Mouse (Mus musculus) olfactory bulb, adult 2 months (tissue): ENCODE data around the gene Gramd1a.

ENCODE experiments used
- CTCF ChIP-seq: fragments of 200-500 bp; IDR thresholded peaks from 2 replicates; pipeline ENCODE4 v1.5.1; 2012; ENCODE audit warnings: low read depth, mild to moderate bottlenecking, low read length, moderate library complexity; ENCODE audit not compliant: insufficient read depth
- POLR2A ChIP-seq: fragments of 200-500 bp; IDR thresholded peaks from 2 replicates; pipeline ENCODE4 v1.6.1; 2012; ENCODE audit warnings: mild to moderate bottlenecking, low read depth, low read length, moderate library complexity; ENCODE audit not compliant: insufficient read depth

DNA sequence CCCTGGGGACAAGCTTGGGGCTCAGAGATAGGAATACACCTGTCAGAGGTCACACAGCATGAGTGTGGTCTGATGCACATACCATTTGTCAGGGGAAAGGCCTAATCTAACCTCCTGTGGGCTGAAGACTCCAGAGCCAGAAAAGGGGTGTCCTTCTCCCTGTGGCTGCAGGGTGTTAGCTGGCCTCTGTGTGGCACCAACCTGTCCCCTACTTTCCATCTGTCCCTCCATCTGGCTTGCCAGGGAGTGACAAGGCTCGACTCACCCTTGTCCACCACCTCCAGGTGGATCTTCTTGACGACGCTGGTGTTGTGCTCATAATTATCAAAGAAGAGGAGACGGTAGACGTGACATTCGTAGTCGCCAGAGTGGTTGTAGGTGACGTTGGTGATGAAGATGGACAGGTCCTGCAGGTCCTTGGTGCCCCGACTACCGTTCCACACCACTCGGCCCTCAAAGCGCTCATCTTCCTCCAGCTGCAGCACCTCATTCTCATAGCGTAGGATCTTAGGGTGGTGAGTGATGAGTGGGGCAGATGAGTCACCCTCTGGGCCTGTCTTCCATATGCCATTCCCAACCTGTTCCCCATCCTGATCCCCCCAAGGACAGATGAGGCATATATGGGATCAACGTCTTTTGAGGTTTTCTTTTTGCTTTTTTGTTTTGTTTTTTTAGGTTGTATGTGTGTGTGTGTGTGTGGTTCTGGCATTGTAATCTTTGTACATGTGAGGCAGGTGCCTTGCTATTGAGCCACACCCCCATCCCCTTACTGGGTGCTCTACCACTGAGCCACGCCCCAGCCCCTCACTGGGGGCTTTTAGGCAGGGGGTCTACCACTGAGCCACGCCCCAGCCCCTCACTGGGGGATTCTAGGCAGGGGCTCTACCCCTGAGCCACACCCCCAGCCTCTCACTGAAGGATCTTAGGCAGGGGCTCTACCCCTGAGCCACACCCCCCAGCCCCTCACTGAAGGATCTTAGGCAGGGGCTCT, 32.8 kb downstream of the Gramd1a start:
- TF ChIP-seq CTCF (no peak), POLR2A (no peak)
